Mouse (Mus musculus) E14TG2a.4 (cell line): ENCODE measurements around the gene Ift20.
A peak's percentile ranks its signal among the peaks of the same experiment; 100 is the strongest.
"Not testable (repeated sequence)": the region's sequence is repeated elsewhere in the genome, so short reads cannot be mapped to it uniquely, and the experiment has no call there.

Source experiments
- H3K27me3 ChIP-seq: 2 replicates; pipeline ENCODE4 v1.6.1; 2014; ENCODE audit warnings: low read length, control low read depth; ENCODE audit not compliant: insufficient read depth
- H3K36me3 ChIP-seq: 2 replicates; pipeline ENCODE4 v1.6.1; 2014; ENCODE audit warnings: low read length, control low read depth; ENCODE audit not compliant: insufficient read depth
- H3K4me1 ChIP-seq: replicated peaks from 2 replicates; pipeline ENCODE4 v1.6.1; 2014; ENCODE audit warnings: low read depth, low read length, control low read depth
- H3K4me3 ChIP-seq: replicated peaks from 2 replicates; pipeline ENCODE4 v1.5.1; 2014; ENCODE audit warnings: mild to moderate bottlenecking, low read length
- H3K9me3 ChIP-seq: 2 replicates; pipeline ENCODE4 v1.6.1; 2014; ENCODE audit warnings: low read length, control low read depth
- CTCF ChIP-seq: conservative IDR thresholded peaks from 2 replicates; pipeline ENCODE4 v1.5.1; 2014; ENCODE audit warnings: low read length
- NANOG ChIP-seq: IDR thresholded peaks from 2 replicates; pipeline ENCODE4 v1.6.1; 2014; ENCODE audit warnings: borderline replicate concordance, low read length, mixed read lengths
- POU5F1 ChIP-seq: IDR thresholded peaks from 2 replicates; pipeline ENCODE4 v1.6.1; 2014; ENCODE audit warnings: low read length, borderline replicate concordance

Gene Ift20

GRCm38 (mm10) chr11:78531046-78531445 lies 5.1 kb upstream of the Ift20 start:
- no peak overlapping the region for H3K4me3 ChIP-seq
- H3K9me3 ChIP-seq = no peaks in the 10 kb centered on the region
- peaks cover 59% of the 10 kb centered on the region for H3K36me3 ChIP-seq
- no peaks in the 10 kb centered on the region for H3K27me3 ChIP-seq
- H3K4me1 ChIP-seq = peaks cover 48% of the 10 kb centered on the region
- no peak for TF ChIP-seq NANOG
- TF ChIP-seq CTCF = no peak
- TF ChIP-seq POU5F1 = no peak

GRCm38 (mm10) chr11:78531515-78531914 lies 4.6 kb upstream of the Ift20 start:
- not testable (repeated sequence) for H3K4me3 ChIP-seq, H3K9me3 ChIP-seq, H3K27me3 ChIP-seq
- H3K4me1 ChIP-seq = peaks cover 48% of the 10 kb centered on the region
- peaks cover 54% of the 10 kb centered on the region for H3K36me3 ChIP-seq

GRCm38 (mm10) chr11:78534516-78534915 lies 1.6 kb upstream of the Ift20 start:
- peaks cover 69% of the 10 kb centered on the region for H3K4me1 ChIP-seq
- H3K36me3 ChIP-seq = peaks cover 39% of the 10 kb centered on the region
- peak overlapping the region; percentile 97 for H3K4me3 ChIP-seq
- H3K9me3 ChIP-seq = no peaks in the 10 kb centered on the region
- H3K27me3 ChIP-seq = no peaks in the 10 kb centered on the region
- no peak for TF ChIP-seq NANOG
- no peak for TF ChIP-seq POU5F1
- TF ChIP-seq CTCF = no peak

- H3K27me3 ChIP-seq = no peaks in the 10 kb centered on the region
- H3K4me3 ChIP-seq = peak overlapping the region; percentile 97
- no peaks in the 10 kb centered on the region for H3K9me3 ChIP-seq
- TF ChIP-seq NANOG (no peak), CTCF (no peak), POU5F1 (no peak)
- H3K36me3 ChIP-seq = peaks cover 39% of the 10 kb centered on the region
- H3K4me1 ChIP-seq = peaks cover 63% of the 10 kb centered on the region
These were observed 633 bp upstream of the Ift20 start for GRCm38 (mm10) chr11:78535376-78536079.

GRCm38 (mm10) chr11:78536690-78537084 lies 526 bp downstream of the Ift20 start:
- Histone ChIP-seq H3K4me3 (peak overlapping the region; percentile 97), H3K27me3 (no peaks in the 10 kb centered on the region), H3K4me1 (peaks cover 55% of the 10 kb centered on the region), H3K9me3 (no peaks in the 10 kb centered on the region), H3K36me3 (peaks cover 45% of the 10 kb centered on the region)
- TF ChIP-seq NANOG = no peak
- no peak for TF ChIP-seq CTCF
- TF ChIP-seq POU5F1 = no peak

GRCm38 (mm10) chr11:78540358-78540757 lies 4.2 kb downstream of the Ift20 start:
- TF ChIP-seq CTCF (no peak), POU5F1 (no peak), NANOG (no peak)
- Histone ChIP-seq H3K4me3 (no peak overlapping the region), H3K27me3 (no peaks in the 10 kb centered on the region), H3K4me1 (peaks cover 55% of the 10 kb centered on the region), H3K9me3 (no peaks in the 10 kb centered on the region), H3K36me3 (peaks cover 70% of the 10 kb centered on the region)

GRCm38 (mm10) chr11:78544449-78545111 lies 8.4 kb downstream of the Ift20 start:
- TF ChIP-seq NANOG (no peak), POU5F1 (no peak), CTCF (no peak)
- Histone ChIP-seq H3K4me1 (peaks cover 70% of the 10 kb centered on the region), H3K27me3 (no peaks in the 10 kb centered on the region), H3K36me3 (peaks cover 89% of the 10 kb centered on the region), H3K9me3 (no peaks in the 10 kb centered on the region), H3K4me3 (no peak overlapping the region)

GRCm38 (mm10) chr11:78545181-78545580 lies 9.0 kb downstream of the Ift20 start:
- no peak for TF ChIP-seq NANOG
- TF ChIP-seq CTCF = no peak
- TF ChIP-seq POU5F1 = no peak

GRCm38 (mm10) chr11:78547718-78548460 lies 11.7 kb downstream of the Ift20 start:
- peaks cover under 1% of the 10 kb centered on the region; the same call in 1 of the 2 replicates for H3K9me3 ChIP-seq
- peaks cover 72% of the 10 kb centered on the region for H3K4me1 ChIP-seq
- peaks cover 56% of the 10 kb centered on the region for H3K36me3 ChIP-seq
- no peaks in the 10 kb centered on the region for H3K27me3 ChIP-seq
- H3K4me3 ChIP-seq = 0 out of 2 replicates have a peak overlapping the region, but pooled peaks have one; percentile 10
- TF ChIP-seq POU5F1 (no peak), CTCF (no peak), NANOG (no peak)

More at GRCm38 (mm10) chr11:78545181-78545580, 9.0 kb downstream of the Ift20 start:
- Histone ChIP-seq H3K4me1 (peaks cover 70% of the 10 kb centered on the region), H3K9me3 (no peaks in the 10 kb centered on the region), H3K27me3 (no peaks in the 10 kb centered on the region), H3K36me3 (peaks cover 83% of the 10 kb centered on the region), H3K4me3 (no peak overlapping the region; the same call in 1 of the 2 replicates)
